Mouse (Mus musculus) fat pad, adult 2 months (tissue): ENCODE results near the gene Tmem41a.
"Not testable (repeated sequence)": the region's sequence is repeated elsewhere in the genome, so short reads cannot be mapped to it uniquely, and the experiment has no call there.

Experiments
- DNase-seq: peaks from one replicate; pipeline ENCODE4 v3.0.0-alpha.2; 2011; ENCODE audit warnings: low read depth, low spot score; ENCODE audit errors: extremely low read depth

Tmem41a gene

GRCm38 (mm10) chr16:21946761-21947715, at the start of gene Tmem41a:
Gene Tmem41a, minus strand, starts transcription at chr16:21947552.
- DNase-seq = peak; percentile 11

GRCm38 (mm10) chr16:21996402-21996801, 49.0 kb upstream of the Tmem41a start:
- DNase-seq = peak; percentile 61

- peak; percentile 73 for DNase-seq
These were observed 48.0 kb upstream of the Tmem41a start, which contains the start of gene Liph for GRCm38 (mm10) chr16:21995304-21995703. Gene Liph, minus strand, starts transcription at chr16:21995663.

- DNase-seq = no peak
These were observed 44.4 kb upstream of the Tmem41a start for GRCm38 (mm10) chr16:21991774-21992173.

DNA sequence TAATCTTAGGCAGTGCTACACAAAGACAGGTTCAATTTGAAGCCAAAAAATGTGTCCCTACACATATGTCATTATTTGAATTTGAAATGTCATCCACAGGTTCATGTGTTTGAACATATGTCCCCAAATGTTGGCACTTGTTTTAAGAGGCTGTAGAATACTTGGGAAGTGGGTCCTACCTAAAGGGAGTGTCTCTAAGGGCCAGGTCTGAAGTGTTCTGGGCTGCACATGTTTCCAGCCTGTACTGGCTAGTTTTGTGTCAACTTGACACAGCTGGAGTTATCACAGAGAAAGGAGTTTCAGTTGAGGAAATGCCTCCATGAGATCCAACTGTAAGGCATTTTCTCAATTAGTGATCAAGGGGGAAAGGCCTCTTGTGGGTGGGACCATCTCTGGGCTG, 43.5 kb upstream of the Tmem41a start:
- DNase-seq = not testable (repeated sequence)

DNA sequence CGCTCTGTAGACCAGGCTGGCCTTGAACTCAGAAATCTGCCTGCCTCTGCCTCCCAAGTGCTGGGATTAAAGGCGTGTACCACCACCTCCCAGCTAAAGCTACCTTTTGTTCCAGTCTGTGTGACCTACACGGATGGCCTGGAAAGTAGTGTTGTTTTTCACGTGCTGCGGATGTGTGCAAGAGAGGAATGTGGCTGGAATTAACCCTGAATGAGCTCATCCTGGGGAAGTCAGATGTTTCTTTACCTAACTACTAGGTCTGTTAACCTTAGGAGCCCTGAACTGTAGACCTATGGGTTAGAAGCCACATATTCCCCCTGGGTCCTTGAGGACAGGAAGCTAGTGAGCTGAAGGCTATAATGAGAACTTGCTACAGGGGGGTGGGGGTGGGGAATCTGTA, 40.6 kb upstream of the Tmem41a start:
- DNase-seq = no peak

- DNase-seq = no peak
These were observed 38.8 kb upstream of the Tmem41a start for GRCm38 (mm10) chr16:21986191-21986590.

GRCm38 (mm10) chr16:21984091-21984490, 36.7 kb upstream of the Tmem41a start:
- no peak for DNase-seq

- no peak for DNase-seq
These were observed 36.2 kb upstream of the Tmem41a start for GRCm38 (mm10) chr16:21983581-21983980.

- no peak for DNase-seq
These were observed 35.8 kb upstream of the Tmem41a start for GRCm38 (mm10) chr16:21983146-21983545.

DNA sequence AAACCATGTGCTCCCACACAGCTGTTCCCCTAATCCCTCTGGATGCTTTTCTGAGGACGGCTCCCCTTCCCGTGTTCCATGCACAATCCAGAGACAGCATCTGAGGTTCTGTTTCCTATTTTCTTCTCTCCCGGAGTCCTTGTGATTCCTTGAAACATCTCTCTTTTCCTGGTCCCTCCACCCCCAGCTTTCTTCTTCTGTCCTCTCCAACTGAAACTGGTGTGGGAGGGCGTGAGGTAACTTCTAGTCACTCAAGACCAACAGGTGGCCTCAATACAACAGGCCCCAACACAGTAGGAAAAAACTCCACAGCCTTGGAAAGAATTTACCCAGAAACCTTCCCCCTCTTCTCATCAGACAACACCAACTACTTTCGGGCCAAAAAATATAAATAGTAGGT, 30.0 kb upstream of the Tmem41a start:
- no peak for DNase-seq

DNA sequence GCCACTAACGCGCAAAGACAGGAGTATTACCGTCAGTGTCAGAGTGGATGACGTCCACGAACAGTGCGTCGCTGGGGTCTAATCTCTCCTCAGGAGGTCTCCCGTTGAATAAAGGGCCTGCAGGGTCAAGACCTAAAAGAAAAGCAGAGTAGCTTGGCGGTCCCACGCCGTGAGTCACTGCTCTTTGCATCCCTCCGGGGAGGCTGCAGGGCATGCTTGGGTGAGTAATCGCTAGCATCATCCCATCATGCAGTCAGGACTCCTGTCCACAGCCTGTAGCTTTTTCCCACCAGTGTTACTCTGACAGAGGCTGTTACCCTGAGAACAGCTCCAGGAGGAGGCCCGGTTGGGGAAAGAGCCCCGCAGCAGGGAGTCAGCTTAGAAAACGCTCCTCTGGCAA, 28.9 kb upstream of the Tmem41a start:
- no peak for DNase-seq

DNA sequence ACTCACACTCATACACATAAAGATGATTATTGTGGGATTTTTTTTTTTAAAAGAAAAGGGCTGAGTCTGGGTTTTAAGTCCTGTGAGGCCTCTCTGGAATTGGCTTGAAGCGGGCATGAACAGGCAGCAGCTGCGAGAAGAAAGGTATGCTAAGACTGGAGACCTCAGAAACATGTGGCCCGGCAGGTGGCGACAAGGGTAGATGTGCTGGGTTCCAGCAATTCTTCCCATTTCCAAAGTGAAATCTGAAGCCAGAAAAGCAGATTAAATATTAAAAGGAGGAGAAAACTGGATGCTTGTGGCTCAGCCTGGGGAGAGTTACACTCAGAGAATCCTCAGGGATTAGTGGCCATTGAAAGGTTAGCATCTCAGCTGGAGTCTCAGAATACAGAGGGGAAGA, 24.1 kb upstream of the Tmem41a start:
- no peak for DNase-seq

DNA sequence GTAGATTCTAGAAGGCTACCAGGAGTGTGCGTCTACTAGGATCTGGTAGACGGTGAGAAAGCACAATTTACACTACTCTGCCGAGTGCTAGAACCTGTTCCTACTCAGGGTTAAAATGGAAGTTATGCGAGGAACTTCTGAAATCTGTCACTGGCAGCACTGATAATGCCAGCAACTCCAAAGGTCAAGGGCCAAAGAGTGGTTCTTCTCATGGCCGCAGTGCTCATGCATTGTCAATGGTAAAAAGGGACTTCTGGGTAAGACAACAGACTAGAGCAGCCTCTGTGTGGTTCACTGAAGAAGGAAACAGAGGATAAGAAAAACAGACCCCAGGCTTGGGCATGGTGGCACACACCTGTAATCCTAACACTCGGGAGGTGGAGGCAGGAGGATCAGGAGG, 23.2 kb upstream of the Tmem41a start:
- DNase-seq = no peak

GRCm38 (mm10) chr16:21969874-21970273, 22.5 kb upstream of the Tmem41a start:
- DNase-seq = no peak

DNA sequence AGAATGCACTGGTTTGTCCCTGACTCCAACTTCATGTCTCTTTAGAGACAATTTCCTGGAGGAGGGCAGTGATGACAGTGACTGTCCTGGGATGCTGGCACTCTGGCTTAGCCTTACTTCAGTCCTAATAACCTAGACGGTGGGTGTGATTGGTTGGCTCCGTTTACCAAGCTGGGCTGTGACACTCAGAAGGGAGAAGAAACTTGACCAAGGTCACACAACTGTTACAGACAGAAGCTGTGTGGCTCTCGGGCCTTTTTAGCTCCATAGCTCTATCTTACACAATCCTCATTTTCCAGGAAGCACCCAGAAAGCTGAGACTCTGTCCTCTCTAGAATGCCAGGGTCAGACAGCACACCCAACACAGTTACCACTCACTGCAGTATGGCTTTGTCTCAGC, 18.2 kb upstream of the Tmem41a start:
- no peak for DNase-seq

- no peak for DNase-seq
These were observed 8.2 kb upstream of the Tmem41a start for GRCm38 (mm10) chr16:21955591-21955990.

GRCm38 (mm10) chr16:21928471-21928870, 18.9 kb downstream of the Tmem41a start:
- DNase-seq = no peak

DNA sequence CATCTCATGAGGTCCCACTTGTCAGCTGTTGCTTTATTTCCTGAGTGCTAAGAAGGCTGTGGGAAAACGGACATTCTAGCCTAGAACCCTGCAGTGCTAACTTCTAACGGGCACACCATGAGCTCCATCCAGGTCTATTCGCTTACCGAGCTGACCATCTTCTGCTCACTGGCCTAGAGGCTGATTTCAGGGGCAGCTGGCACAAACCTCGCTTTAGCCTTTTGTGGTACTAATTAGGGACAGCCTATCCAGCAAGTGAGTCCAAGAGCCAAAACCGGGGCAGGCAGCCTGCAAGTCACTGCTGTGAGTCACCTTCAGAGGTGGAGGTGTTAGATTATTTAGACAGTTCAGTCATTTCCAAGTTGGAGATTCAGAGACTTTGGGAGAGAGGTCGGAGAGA, 30.7 kb downstream of the Tmem41a start:
- DNase-seq = no peak

GRCm38 (mm10) chr16:21913347-21913746, 34.0 kb downstream of the Tmem41a start:
- no peak for DNase-seq

GRCm38 (mm10) chr16:21908906-21909305, 38.4 kb downstream of the Tmem41a start:
- DNase-seq = not testable (repeated sequence)

GRCm38 (mm10) chr16:21906902-21907301, 40.5 kb downstream of the Tmem41a start:
- DNase-seq = no peak

DNA sequence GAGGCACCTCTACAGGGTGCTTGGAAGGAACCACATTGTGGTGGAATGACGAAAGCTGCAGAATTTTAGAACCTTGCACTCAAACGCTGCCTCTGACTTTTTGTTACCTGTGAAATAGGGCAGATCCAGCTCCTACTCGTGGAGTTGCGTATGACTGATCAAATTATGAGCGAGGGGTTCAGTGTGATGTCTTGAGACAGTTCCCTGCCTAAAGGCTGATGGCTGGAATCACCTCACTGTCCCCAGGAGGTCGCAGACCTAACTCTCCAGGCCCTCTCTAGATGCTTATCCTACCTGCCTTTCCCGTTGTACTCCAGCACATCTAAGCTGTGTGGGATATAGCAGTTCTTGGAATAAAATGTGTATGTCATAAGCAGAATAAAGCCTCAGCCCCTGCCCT, 41.4 kb downstream of the Tmem41a start:
- no peak for DNase-seq
